Mouse (Mus musculus) kidney, adult 2 months (tissue): ENCODE measurements around the gene Cacna1c.

Source experiments
- CTCF ChIP-seq: fragments of 200-500 bp; conservative IDR thresholded peaks from 2 replicates; pipeline ENCODE4 v1.5.1; 2011; ENCODE audit warnings: low read depth, mild to moderate bottlenecking, control low read depth, low read length, moderate library complexity, mixed read lengths; ENCODE audit not compliant: insufficient read depth, insufficient read length
- POLR2A ChIP-seq: fragments of 200-500 bp; IDR thresholded peaks from one replicate; pipeline ENCODE4 v1.6.1; 2011; ENCODE audit warnings: low read depth, low read length, control low read depth

DNA sequence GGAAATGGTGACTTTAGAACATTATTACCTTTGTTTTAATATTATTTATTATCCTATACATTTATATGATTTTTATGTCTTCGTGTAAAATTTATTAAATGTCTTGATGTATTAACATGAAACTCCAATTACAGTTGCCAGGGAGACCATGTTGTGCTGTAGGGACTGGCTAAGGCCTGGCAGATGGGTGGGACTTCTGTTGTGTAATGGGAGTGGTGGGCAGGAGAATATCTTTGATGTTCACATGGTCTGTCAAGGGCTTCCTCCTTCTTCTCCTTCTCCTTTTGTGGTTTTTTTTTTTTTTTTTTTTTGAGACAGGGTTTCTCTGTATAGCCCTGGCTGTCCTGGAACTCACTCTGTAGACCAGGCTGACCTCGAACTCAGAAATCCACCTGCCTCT, 363.6 kb downstream of the Cacna1c start:
- TF ChIP-seq CTCF (no peak), POLR2A (no peak)
